Mouse (Mus musculus): Measurements from ENCODE around the gene Hoxb9. TPM values are rescaled to one million over a fixed set of nuclear protein-coding genes. Genes with fewer than 3 reads are reported as not detected.

The Hoxb9 gene
- total RNA-seq (2014; rRNA removed) (not detected in 2 replicates), polyA plus RNA-seq (2015; fragmentation: Nextera tagmentation; extraction: Ambion mirVana) (not detected in 2 replicates)

DNA sequence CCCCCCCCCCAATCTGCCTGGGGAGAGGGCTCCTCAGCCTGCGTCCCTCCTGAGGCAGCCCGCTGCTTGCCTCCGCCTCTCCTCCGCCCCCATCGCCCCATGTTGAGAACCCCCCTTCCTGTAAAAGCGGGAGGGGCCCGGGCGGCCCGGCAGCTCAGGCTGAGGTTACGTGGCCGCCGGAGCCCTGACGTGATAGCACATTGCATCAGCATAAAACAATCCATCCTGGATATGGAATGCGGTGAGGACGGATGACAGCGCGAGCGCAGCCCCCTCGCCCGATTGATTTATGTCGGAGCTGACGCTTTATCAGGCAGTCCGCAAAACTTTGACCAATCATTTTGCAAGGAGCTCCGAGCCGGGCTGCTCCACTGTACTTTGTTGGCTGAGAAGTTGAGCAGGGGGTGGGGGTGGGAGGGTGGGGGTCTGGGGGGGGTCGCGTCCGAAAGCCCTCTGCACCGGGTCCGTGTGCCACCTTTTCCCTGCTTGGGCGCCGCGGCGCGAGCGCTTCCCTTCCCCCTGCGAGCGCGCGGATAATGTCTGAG, at the start of gene Hoxb9:
Hoxb9 (plus strand) TSS at position 462 of the 545 bp plus-strand sequence.
- no peak within 1 kb of the TSS for H3K4me3 ChIP-seq (ENCODE audit: low read depth, low read length)
- H3K36me3 ChIP-seq (ENCODE audit: insufficient read depth, low read length), result no peaks in the 10 kb centered on the region
- no peaks in the 10 kb centered on the region for H3K9me3 ChIP-seq (ENCODE audit: low read length)
- H3K4me1 ChIP-seq (ENCODE audit: insufficient read depth, low read length), result no peaks in the 10 kb centered on the region
- no peak for ATAC-seq (ENCODE audit: low FRiP score)
- no peak within 1 kb of the TSS for H3K27ac ChIP-seq (ENCODE audit: low read depth, low read length)
- no peak for TF ChIP-seq CTCF (IDR thresholded peaks at IDR 0.05)
- H3K27me3 ChIP-seq (ENCODE audit: insufficient read depth, low read length), result peaks cover 97% of the 10 kb centered on the region
- under 1% methylated on average over 35 of the region's 40 CpGs for WGBS
- peak within 1 kb of the TSS; percentile 4; the same call in 1 of the 2 replicates for H3K4me2 ChIP-seq (ENCODE audit: low read depth, low read length, poor library complexity, severe bottlenecking)
- no peak for DNase-seq (ENCODE audit: low spot score)
- H3K9ac ChIP-seq (replicated peaks; ENCODE audit: low read length, poor library complexity, severe bottlenecking), result no peak within 1 kb of the TSS

DNA sequence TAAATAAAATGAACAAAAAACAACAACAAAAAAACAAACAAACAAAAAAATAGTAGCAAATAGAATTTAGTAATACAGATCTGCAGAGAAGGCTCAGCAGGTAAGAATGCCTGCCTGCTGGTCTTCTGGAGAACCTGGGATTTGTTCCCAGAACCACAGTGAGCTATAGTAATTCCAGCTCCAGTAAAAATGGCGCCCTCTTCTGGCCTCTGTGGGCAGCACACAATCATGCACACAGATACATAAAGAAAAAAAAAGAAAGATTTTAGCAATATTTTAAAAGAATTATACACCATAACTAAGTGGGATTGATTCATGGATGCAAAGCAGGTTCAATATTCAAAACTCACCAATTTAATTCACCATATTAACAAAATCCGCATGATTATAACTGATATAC, 47.4 kb upstream of the Hoxb9 start:
- no peak for DNase-seq (ENCODE audit: low spot score)
- no peaks in the 10 kb centered on the region; the same call in 1 of the 2 replicates for H3K27me3 ChIP-seq (ENCODE audit: insufficient read depth, low read length)
- no peaks in the 10 kb centered on the region for H3K9me3 ChIP-seq (ENCODE audit: low read length)
- H3K9ac ChIP-seq (replicated peaks; ENCODE audit: low read length, poor library complexity, severe bottlenecking), result no peak overlapping the region
- TF ChIP-seq CTCF (IDR thresholded peaks at IDR 0.05), result peak; percentile 31
- H3K36me3 ChIP-seq (ENCODE audit: insufficient read depth, low read length), result no peaks in the 10 kb centered on the region
- no peaks in the 10 kb centered on the region for H3K4me1 ChIP-seq (ENCODE audit: insufficient read depth, low read length)
- no peak overlapping the region for H3K4me3 ChIP-seq (ENCODE audit: low read depth, low read length)
- no peak for ATAC-seq (ENCODE audit: low FRiP score)
- H3K27ac ChIP-seq (ENCODE audit: low read depth, low read length), result no peak overlapping the region
- H3K4me2 ChIP-seq (ENCODE audit: low read depth, low read length, poor library complexity, severe bottlenecking), result no peak overlapping the region
- 41% methylated on average over 2 of the region's 2 CpGs for whole genome bisulfite sequencing

DNA sequence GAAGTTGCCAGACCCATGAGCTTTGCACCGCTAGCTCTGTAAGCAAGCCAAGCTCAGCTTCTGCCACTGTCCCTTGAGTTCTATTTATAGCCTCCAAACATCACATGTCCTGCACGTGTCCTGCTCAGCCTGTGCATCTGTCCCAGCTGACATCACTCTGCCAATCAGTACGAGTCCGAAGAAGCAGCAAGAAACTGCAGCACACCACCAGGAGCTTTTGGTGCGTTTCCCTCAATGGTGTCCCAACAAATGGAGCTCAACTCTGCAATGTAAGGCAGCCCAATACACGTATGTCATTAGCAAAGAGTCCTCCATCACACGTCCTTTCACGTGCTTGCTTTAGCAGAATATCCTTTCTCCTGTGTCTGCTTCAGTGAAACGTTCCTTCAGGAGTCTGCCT, 43.6 kb upstream of the Hoxb9 start:
- H3K4me3 ChIP-seq (ENCODE audit: low read depth, low read length), result no peak overlapping the region
- H3K27me3 ChIP-seq (ENCODE audit: insufficient read depth, low read length), result no peaks in the 10 kb centered on the region; the same call in 1 of the 2 replicates
- no peaks in the 10 kb centered on the region for H3K36me3 ChIP-seq (ENCODE audit: insufficient read depth, low read length)
- ATAC-seq (ENCODE audit: low FRiP score), result no peak
- WGBS, result 77% methylated on average over 9 of the region's 9 CpGs
- no peak overlapping the region for H3K27ac ChIP-seq (ENCODE audit: low read depth, low read length)
- no peak overlapping the region for H3K9ac ChIP-seq (replicated peaks; ENCODE audit: low read length, poor library complexity, severe bottlenecking)
- H3K4me1 ChIP-seq (ENCODE audit: insufficient read depth, low read length), result no peaks in the 10 kb centered on the region
- no peak for DNase-seq (ENCODE audit: low spot score)
- no peak for TF ChIP-seq CTCF (IDR thresholded peaks at IDR 0.05)
- H3K4me2 ChIP-seq (ENCODE audit: low read depth, low read length, poor library complexity, severe bottlenecking), result no peak overlapping the region
- H3K9me3 ChIP-seq (ENCODE audit: low read length), result no peaks in the 10 kb centered on the region

DNA sequence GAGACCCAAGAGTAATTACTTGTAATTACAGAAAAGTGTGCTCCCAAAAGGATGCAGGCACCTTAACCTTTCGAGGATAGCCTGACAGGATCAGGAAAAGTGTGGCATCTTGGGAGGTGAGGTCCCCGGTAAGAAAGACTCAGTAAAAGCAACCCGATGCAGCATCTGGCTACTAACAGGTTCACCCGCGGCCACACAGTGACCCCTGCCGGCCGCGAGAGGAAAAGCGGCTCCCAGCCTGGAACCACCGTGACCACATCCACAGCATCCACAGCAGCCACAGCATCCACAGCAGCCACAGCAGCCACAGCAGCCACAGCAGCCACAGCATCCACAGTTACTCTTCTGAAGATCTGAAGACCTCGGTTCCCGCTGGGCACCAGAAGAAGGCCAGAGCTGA, 36.4 kb upstream of the Hoxb9 start:
- H3K27me3 ChIP-seq (ENCODE audit: insufficient read depth, low read length), result peaks cover 27% of the 10 kb centered on the region
- ATAC-seq (ENCODE audit: low FRiP score), result no peak
- no peaks in the 10 kb centered on the region for H3K9me3 ChIP-seq (ENCODE audit: low read length)
- H3K9ac ChIP-seq (replicated peaks; ENCODE audit: low read length, poor library complexity, severe bottlenecking), result no peak overlapping the region
- no peaks in the 10 kb centered on the region for H3K4me1 ChIP-seq (ENCODE audit: insufficient read depth, low read length)
- no peaks in the 10 kb centered on the region for H3K36me3 ChIP-seq (ENCODE audit: insufficient read depth, low read length)
- H3K4me3 ChIP-seq (ENCODE audit: low read depth, low read length), result no peak overlapping the region
- H3K27ac ChIP-seq (ENCODE audit: low read depth, low read length), result no peak overlapping the region
- 2% methylated on average over 12 of the region's 12 CpGs for WGBS
- no peak overlapping the region for H3K4me2 ChIP-seq (ENCODE audit: low read depth, low read length, poor library complexity, severe bottlenecking)
- DNase-seq (ENCODE audit: low spot score), result peak; percentile 43
- peak; percentile 81 for TF ChIP-seq CTCF (IDR thresholded peaks at IDR 0.05)

DNA sequence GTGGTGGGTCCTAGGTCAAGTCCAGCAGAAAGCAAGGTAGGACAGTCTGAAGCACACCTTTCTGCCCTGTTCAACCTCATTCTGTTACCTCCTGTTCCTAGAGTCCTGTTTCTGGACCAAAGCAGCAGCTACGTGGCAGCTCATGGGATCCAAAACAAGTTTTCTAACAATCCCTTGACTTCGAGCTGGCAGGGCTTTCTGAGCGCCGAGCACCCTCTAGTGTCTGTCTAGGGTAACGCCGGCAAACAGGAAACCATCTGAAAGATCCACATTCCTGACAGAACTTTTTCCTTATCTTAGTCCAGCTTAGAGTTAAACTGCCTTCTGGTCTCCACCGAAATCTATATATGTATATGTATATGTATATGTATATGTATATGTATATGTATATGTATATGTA, 31.0 kb upstream of the Hoxb9 start:
- no peaks in the 10 kb centered on the region for H3K4me1 ChIP-seq (ENCODE audit: insufficient read depth, low read length)
- TF ChIP-seq CTCF (IDR thresholded peaks at IDR 0.05), result peak; percentile 90
- peaks cover 25% of the 10 kb centered on the region for H3K27me3 ChIP-seq (ENCODE audit: insufficient read depth, low read length)
- no peaks in the 10 kb centered on the region for H3K9me3 ChIP-seq (ENCODE audit: low read length)
- H3K9ac ChIP-seq (replicated peaks; ENCODE audit: low read length, poor library complexity, severe bottlenecking), result no peak overlapping the region
- WGBS, result under 1% methylated on average over 7 of the region's 7 CpGs
- H3K4me2 ChIP-seq (ENCODE audit: low read depth, low read length, poor library complexity, severe bottlenecking), result no peak overlapping the region
- H3K27ac ChIP-seq (ENCODE audit: low read depth, low read length), result no peak overlapping the region
- no peaks in the 10 kb centered on the region for H3K36me3 ChIP-seq (ENCODE audit: insufficient read depth, low read length)
- no peak for ATAC-seq (ENCODE audit: low FRiP score)
- H3K4me3 ChIP-seq (ENCODE audit: low read depth, low read length), result no peak overlapping the region
- peak; percentile 63 for DNase-seq (ENCODE audit: low spot score)

DNA sequence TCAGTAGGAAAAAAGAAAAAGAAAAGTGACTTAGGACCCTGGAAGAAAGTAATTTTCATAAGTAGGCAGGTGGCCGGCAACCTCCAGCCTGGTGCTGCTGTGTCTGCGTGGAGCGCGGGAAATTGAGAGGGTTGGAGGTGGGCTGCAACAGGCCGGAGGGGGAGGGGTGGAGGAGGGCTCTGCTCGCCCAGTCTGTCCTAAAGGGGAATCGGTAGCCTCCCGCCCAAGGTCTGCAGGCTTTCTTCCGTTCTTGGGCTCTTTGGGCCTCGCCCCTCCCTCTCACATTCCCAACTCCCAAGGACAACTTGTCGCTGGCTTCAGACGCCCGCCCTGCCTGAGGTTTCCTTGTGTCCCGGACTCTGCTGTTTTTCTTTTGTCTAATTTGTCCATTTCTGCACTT, 20.4 kb upstream of the Hoxb9 start:
- TF ChIP-seq CTCF (IDR thresholded peaks at IDR 0.05), result no peak
- Histone ChIP-seq H3K9me3 (ENCODE audit: low read length) (no peaks in the 10 kb centered on the region), H3K4me3 (ENCODE audit: low read depth, low read length) (no peak overlapping the region), H3K9ac (replicated peaks; ENCODE audit: low read length, poor library complexity, severe bottlenecking) (no peak overlapping the region), H3K4me1 (ENCODE audit: insufficient read depth, low read length) (no peaks in the 10 kb centered on the region), H3K27me3 (ENCODE audit: insufficient read depth, low read length) (peaks cover 81% of the 10 kb centered on the region), H3K4me2 (ENCODE audit: low read depth, low read length, poor library complexity, severe bottlenecking) (no peak overlapping the region), H3K36me3 (ENCODE audit: insufficient read depth, low read length) (no peaks in the 10 kb centered on the region), H3K27ac (ENCODE audit: low read depth, low read length) (no peak overlapping the region)
- DNase-seq (ENCODE audit: low spot score) (no peak), ATAC-seq (ENCODE audit: low FRiP score) (no peak)
- under 1% methylated on average over 14 of the region's 14 CpGs for WGBS

Measured in midbrain, postnatal 0 days (tissue).